Mouse (Mus musculus): ENCODE results near the gene Pagr1a.

Pagr1a gene

GRCm38 (mm10) chr7:127020491-127020890, 3.3 kb upstream of the Pagr1a start:
- no peak for DNase-seq

GRCm38 (mm10) chr7:127020031-127020430, 2.9 kb upstream of the Pagr1a start:
- DNase-seq: peak; percentile 50

GRCm38 (mm10) chr7:127019306-127019960, 2.3 kb upstream of the Pagr1a start:
- peak; percentile 41 for DNase-seq

- DNase-seq: peak; percentile 45
Observed at GRCm38 (mm10) chr7:127018416-127019305, 1.5 kb upstream of the Pagr1a start.

- DNase-seq: no peak
Observed at GRCm38 (mm10) chr7:127017950-127018345, 796 bp upstream of the Pagr1a start.

GRCm38 (mm10) chr7:127016486-127016938, 640 bp downstream of the Pagr1a start:
- no peak for DNase-seq

- DNase-seq: no peak
Observed at GRCm38 (mm10) chr7:127016481-127016485, 869 bp downstream of the Pagr1a start, which contains the start of gene Pagr1b. Gene Pagr1b, minus strand, starts transcription at chr7:127016484.

GRCm38 (mm10) chr7:127016081-127016480, 1.1 kb downstream of the Pagr1a start:
- peak; percentile 69 for DNase-seq

- DNase-seq: no peak
Observed at GRCm38 (mm10) chr7:127014993-127015392, 2.2 kb downstream of the Pagr1a start.

GRCm38 (mm10) chr7:127014320-127014719, 2.8 kb downstream of the Pagr1a start, which contains the start of gene Mvp:
Gene Mvp, minus strand, starts transcription at chr7:127014621.
- peak; percentile 63 for DNase-seq

GRCm38 (mm10) chr7:127013385-127013784, 3.8 kb downstream of the Pagr1a start:
- DNase-seq: no peak

- DNase-seq: no peak
Observed at GRCm38 (mm10) chr7:127012845-127013244, 4.3 kb downstream of the Pagr1a start.

- DNase-seq: no peak
Observed at GRCm38 (mm10) chr7:127012374-127012773, 4.8 kb downstream of the Pagr1a start.

- DNase-seq: no peak
Observed at GRCm38 (mm10) chr7:127011717-127012116, 5.4 kb downstream of the Pagr1a start.

- DNase-seq: no peak
Observed at GRCm38 (mm10) chr7:127011051-127011450, 6.1 kb downstream of the Pagr1a start.

- peak; percentile 63 for DNase-seq
Observed at GRCm38 (mm10) chr7:127009307-127010085, 7.7 kb downstream of the Pagr1a start.

GRCm38 (mm10) chr7:127008239-127009019, 8.7 kb downstream of the Pagr1a start:
- peak; percentile 97 for DNase-seq

- DNase-seq: no peak
Observed at GRCm38 (mm10) chr7:127007313-127008024, 9.7 kb downstream of the Pagr1a start.

GRCm38 (mm10) chr7:127004122-127004875, 12.9 kb downstream of the Pagr1a start:
- DNase-seq: no peak

- no peak for DNase-seq
Observed at GRCm38 (mm10) chr7:127003620-127004019, 13.5 kb downstream of the Pagr1a start.

- no peak for DNase-seq
Observed at GRCm38 (mm10) chr7:126999568-126999967, 17.6 kb downstream of the Pagr1a start.

- DNase-seq: no peak
Observed at GRCm38 (mm10) chr7:126996449-126996848, 20.7 kb downstream of the Pagr1a start.
